Mouse (Mus musculus): Measurements from ENCODE around the gene Kcng4. TPM values are rescaled to one million over a fixed set of nuclear protein-coding genes. Genes with fewer than 3 reads are reported as not detected.

Kcng4 gene
- polyA plus RNA-seq (2015; fragmentation: Nextera tagmentation; extraction: Ambion mirVana) = 0.21 and 0.37 TPM in 2 replicates

DNA sequence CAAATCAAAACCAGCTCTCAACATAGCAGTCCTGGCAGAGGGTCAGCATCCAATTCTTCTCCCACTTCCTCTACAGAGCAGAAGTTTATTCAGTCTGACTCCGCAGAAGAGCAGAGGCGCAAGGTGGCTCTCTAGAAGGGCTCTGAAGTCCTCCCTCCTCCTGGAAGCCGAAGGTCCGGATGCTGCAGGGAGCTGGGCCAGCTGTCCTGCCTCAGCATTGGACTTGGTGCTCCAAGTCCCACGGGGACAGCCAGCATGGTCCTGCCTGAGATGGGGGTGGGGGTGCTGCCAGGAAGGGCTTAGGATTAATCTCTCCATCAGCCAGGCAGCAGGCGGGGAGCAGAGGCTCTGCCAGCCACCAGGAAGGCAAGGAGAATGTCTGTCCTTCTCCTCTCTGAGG is at the start of gene Kcng4:
Kcng4 (minus strand) TSS at position 303 of the 400 bp plus-strand sequence.

DNA sequence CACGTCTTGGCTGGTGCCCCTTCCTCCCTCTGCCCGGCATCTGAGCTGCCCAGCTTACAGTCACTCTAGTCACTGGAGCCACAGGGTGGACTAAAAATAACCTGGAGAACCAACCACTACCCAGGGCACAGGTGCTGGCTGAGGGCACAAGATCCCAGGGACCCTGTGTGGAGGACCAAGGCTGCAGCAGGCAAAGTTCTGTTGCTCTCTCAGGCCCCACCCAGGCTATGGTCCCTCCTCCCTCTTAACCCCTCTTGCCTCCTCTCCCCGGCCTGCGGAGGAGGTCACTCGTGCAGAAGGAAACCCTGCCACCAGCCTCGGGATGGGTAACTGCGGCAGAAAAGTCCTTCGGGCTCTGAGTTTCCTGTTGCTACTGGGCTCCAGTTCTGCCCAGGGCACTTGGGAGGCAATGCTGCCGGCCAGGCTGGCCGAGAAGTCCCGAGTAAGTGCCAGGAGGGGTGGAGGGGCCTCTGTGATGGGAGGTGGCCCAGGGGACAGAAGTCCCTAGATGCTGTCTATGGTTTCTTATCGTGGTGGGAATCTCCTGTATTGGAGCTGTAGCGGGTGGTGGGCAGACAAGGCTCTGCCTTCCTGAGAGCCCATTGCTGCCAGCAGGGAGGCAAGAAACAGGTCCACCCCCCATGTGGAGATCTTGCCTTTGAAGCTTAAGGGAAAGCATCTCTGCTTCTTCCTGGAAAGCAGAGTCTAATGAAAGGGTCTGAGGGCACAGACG is 30.9 kb upstream of the Kcng4 start, which contains the start of gene Wfdc1:
Wfdc1 (plus strand) TSS at position 147 of the 733 bp plus-strand sequence.

DNA sequence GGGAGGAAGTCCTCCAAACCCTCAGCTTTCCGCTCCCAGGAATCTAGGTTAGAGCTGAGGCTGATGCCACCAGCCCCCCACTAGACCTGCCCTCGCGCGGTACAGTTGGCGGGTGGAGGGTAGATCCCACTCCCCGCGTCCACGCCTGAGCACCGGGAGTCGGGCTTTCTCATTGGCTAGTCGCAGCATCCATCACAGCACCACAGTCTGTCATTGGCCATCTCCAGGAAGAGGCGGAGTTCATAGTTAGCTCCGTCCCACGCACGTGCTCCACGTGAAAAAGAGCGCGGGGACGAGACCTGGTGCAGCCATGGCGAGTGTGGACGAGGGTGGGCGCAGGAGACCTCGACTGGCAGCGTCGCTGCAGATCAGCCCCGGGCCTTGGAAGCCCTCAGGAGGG is 23.0 kb downstream of the Kcng4 start, which contains the start of gene Adad2:
Adad2 (plus strand) TSS at position 277 of the 400 bp plus-strand sequence.

DNA sequence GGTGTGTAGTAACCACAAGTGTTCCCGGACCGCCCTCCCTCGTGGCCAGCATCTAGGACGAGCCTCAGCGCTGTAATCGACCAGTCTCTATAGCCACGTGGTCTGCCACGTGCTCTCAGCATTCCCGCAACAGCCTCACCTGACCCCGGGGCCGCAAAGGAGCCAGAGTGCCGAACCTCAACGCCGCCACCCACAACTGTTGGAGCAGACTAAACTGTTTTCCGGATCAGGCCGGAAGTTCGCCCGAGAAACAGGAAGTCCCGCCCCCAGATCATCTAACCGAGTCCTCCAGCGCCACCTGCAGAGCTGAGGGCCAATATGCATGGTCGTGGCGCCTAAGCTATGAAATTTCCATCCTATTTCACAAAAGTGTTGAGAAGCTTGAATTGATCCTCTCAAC is 30.5 kb downstream of the Kcng4 start, which contains the start of gene Taf1c:
Taf1c (minus strand) TSS at position 227 of the 400 bp plus-strand sequence.

DNA sequence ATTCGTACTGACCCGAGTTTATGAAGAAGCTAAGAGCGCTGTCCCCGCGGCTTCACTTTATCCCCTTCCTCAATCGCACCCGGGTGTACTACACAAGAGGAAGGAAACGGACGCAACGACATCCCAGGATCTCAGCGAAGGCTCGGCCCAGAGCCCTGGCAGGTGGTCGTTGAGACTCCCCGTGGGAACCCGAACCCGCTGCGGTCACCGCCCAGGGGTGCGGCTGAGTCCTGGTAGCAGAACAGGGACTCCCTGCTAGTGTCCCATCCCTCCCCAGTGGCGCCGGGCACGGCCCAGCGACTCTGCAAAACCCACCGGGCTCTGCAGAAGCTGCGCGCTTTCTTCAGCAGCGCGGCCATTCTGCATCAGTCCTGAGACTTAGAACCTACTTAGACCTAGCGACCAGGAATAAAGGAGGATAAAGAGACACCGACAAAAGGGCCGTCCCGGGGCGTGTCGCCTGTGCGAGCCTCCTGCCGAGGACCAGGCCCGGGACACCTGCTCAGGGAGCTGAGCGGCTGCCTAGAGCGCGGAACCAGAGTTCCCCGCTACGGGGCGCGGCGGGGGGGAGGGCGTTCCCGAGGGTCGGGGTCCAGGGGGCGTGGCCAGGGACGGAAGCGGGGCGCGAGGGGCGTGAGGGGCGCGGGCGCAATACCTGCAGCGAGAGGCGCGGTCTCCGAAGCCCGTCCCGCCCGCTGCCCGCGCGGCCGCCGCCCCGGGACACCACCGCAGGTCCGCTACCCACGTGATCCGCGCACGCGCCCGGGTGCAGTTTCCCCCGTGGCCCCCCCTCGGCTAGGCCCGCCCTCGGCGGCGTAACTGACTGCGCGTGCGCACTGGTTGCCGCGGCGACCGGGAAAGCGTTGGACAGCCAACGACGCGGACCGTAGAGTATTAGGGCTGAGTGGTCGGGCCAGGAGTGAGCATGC is 60.8 kb downstream of the Kcng4 start, which contains the start of the genes Hsdl1 and Dnaaf1:
Hsdl1 (minus strand) TSS at position 747 of the 929 bp plus-strand sequence.
Dnaaf1 (plus strand) TSS at position 799 of the 929 bp plus-strand sequence.

Other genes with a start within 250 kb of the Kcng4 start
- gene Mlycd, start 240.8 kb downstream of the Kcng4 start, polyA plus RNA-seq (2015; fragmentation: Nextera tagmentation; extraction: Ambion mirVana) = 96.9 and 121 TPM in 2 replicates
- gene Osgin1, start 201.6 kb downstream of the Kcng4 start, polyA plus RNA-seq (2015; fragmentation: Nextera tagmentation; extraction: Ambion mirVana) = 1.8 and 2.1 TPM in 2 replicates
- 0.23 and 0.26 TPM in 2 replicates for gene Necab2, start 189.0 kb downstream of the Kcng4 start, polyA plus RNA-seq (2015; fragmentation: Nextera tagmentation; extraction: Ambion mirVana)
- gene Slc38a8, start 134.0 kb downstream of the Kcng4 start, polyA plus RNA-seq (2015; fragmentation: Nextera tagmentation; extraction: Ambion mirVana) = not detected in 2 replicates
- gene Mbtps1, start 76.9 kb downstream of the Kcng4 start, polyA plus RNA-seq (2015; fragmentation: Nextera tagmentation; extraction: Ambion mirVana) = 39.1 and 41.9 TPM in 2 replicates
- gene Hsdl1, start 60.5 kb downstream of the Kcng4 start, polyA plus RNA-seq (2015; fragmentation: Nextera tagmentation; extraction: Ambion mirVana) = 15.5 and 16.9 TPM in 2 replicates
- not detected in 2 replicates for gene Dnaaf1, start 60.4 kb downstream of the Kcng4 start, polyA plus RNA-seq (2015; fragmentation: Nextera tagmentation; extraction: Ambion mirVana)
- gene Taf1c, start 30.5 kb downstream of the Kcng4 start, polyA plus RNA-seq (2015; fragmentation: Nextera tagmentation; extraction: Ambion mirVana) = 3.5 and 3.6 TPM in 2 replicates
- gene Adad2, start 22.9 kb downstream of the Kcng4 start, polyA plus RNA-seq (2015; fragmentation: Nextera tagmentation; extraction: Ambion mirVana) = not detected in 2 replicates
- gene Wfdc1, start 30.7 kb upstream of the Kcng4 start, polyA plus RNA-seq (2015; fragmentation: Nextera tagmentation; extraction: Ambion mirVana) = 52.7 and 62.0 TPM in 2 replicates
- 0.11 TPM in 1 of 2 replicates, not detected in the other for gene Atp2c2, start 64.3 kb upstream of the Kcng4 start, polyA plus RNA-seq (2015; fragmentation: Nextera tagmentation; extraction: Ambion mirVana)
- gene Tldc1, start 142.7 kb upstream of the Kcng4 start, polyA plus RNA-seq (2015; fragmentation: Nextera tagmentation; extraction: Ambion mirVana) = 4.5 and 5.3 TPM in 2 replicates
- 25.2 and 31.5 TPM in 2 replicates for gene Cotl1, start 204.9 kb upstream of the Kcng4 start, polyA plus RNA-seq (2015; fragmentation: Nextera tagmentation; extraction: Ambion mirVana)
- gene Klhl36, start 226.6 kb upstream of the Kcng4 start, polyA plus RNA-seq (2015; fragmentation: Nextera tagmentation; extraction: Ambion mirVana) = 4.3 and 4.4 TPM in 2 replicates

Data from skeletal muscle tissue, postnatal 0 days (tissue).